Mouse (Mus musculus) heart, embryonic 13.5 days (tissue): ENCODE measurements around the gene Cxcr4. TPM values are rescaled to one million over a fixed set of nuclear protein-coding genes. Genes with fewer than 3 reads are reported as not detected.
"Not testable (repeated sequence)": the region's sequence is repeated elsewhere in the genome, so short reads cannot be mapped to it uniquely, and the experiment has no call there.

Source experiments
- ATAC-seq: fragments of 200-750 bp; cut with Nextera tagmentation; 2 replicates; pipeline ENCODE4 v1.8.0; 2017; ENCODE audit warnings: moderate TSS enrichment; ENCODE audit not compliant: insufficient number of reproducible peaks, low FRiP score, low TSS enrichment; ENCODE audit errors: extremely low read depth
- H3K27ac ChIP-seq: fragments of 300-500 bp; sonication (generic); replicated peaks from 2 replicates; pipeline ENCODE4 v1.5.1; 2015; ENCODE audit warnings: moderate library complexity, mild to moderate bottlenecking, inconsistent platforms
- H3K27me3 ChIP-seq: fragments of 300-500 bp; sonication (generic); replicated peaks from 2 replicates; pipeline ENCODE4 v1.6.1; 2015; ENCODE audit warnings: mild to moderate bottlenecking, inconsistent platforms
- H3K36me3 ChIP-seq: fragments of 300-500 bp; sonication (generic); 2 replicates; pipeline ENCODE4 v1.6.1; 2015; ENCODE audit warnings: mild to moderate bottlenecking, inconsistent platforms
- H3K4me1 ChIP-seq: fragments of 300-500 bp; sonication (generic); 2 replicates; pipeline ENCODE4 v1.6.1; 2015; ENCODE audit warnings: inconsistent platforms
- H3K4me2 ChIP-seq: fragments of 300-500 bp; sonication (generic); 2 replicates; pipeline ENCODE4 v1.6.1; 2015; ENCODE audit warnings: inconsistent platforms, mild to moderate bottlenecking, moderate library complexity
- H3K4me3 ChIP-seq: fragments of 300-500 bp; sonication (generic); 2 replicates; pipeline ENCODE4 v1.5.1; 2015; ENCODE audit warnings: moderate library complexity, mild to moderate bottlenecking, inconsistent platforms
- H3K9ac ChIP-seq: fragments of 300-500 bp; sonication (generic); 2 replicates; pipeline ENCODE4 v1.6.1; 2015; ENCODE audit warnings: inconsistent platforms, mild to moderate bottlenecking, moderate library complexity
- H3K9me3 ChIP-seq: fragments of 300-500 bp; sonication (generic); 2 replicates; pipeline ENCODE4 v1.6.1; 2016; ENCODE audit warnings: inconsistent platforms
- whole genome bisulfite sequencing: fragments of 180-500 bp; shearing (Covaris S2); methylation state at CpG from one replicate; pipeline ENCODE4 v1.1.7; 2015; ENCODE audit warnings: mixed read lengths; 5-methylcytosine and 5-hydroxymethylcytosine counted together
- polyA plus RNA-seq: library from polyadenylated mRNA; unstranded; fragments of >200 nt; fragmentation: Nextera tagmentation; extraction: Ambion mirVana; gene quantifications from 2 replicates; pipeline ENCODE4 v1.2.1, GENCODE M21; 2015

Cxcr4 gene
- polyA plus RNA-seq, 1 experiment from 2014 or later, result 1.3 TPM

- Histone ChIP-seq H3K9me3 (no peaks in the 10 kb centered on the region), H3K27ac (no peak overlapping the region), H3K27me3 (peaks cover 29% of the 10 kb centered on the region), H3K4me1 (no peaks in the 10 kb centered on the region), H3K4me3 (no peak overlapping the region), H3K4me2 (no peak overlapping the region), H3K36me3 (0 out of 2 replicates have a peak, but pooled peaks cover 3% of the 10 kb centered on the region), H3K9ac (no peak overlapping the region)
- ATAC-seq, result no peak
- WGBS, result 65% methylated on average over 8 of the region's 8 CpGs
Observed at GRCm38 (mm10) chr1:128586162-128586927, 5.7 kb downstream of the Cxcr4 start.

GRCm38 (mm10) chr1:128585396-128586161, 6.5 kb downstream of the Cxcr4 start:
- Histone ChIP-seq H3K4me2 (no peak overlapping the region), H3K9ac (no peak overlapping the region), H3K27ac (no peak overlapping the region), H3K9me3 (no peaks in the 10 kb centered on the region), H3K4me1 (no peaks in the 10 kb centered on the region), H3K27me3 (peaks cover 23% of the 10 kb centered on the region), H3K4me3 (no peak overlapping the region), H3K36me3 (0 out of 2 replicates have a peak, but pooled peaks cover 3% of the 10 kb centered on the region)
- 51% methylated on average over 3 of the region's 3 CpGs for WGBS
- ATAC-seq, result no peak

- ATAC-seq, H3K4me1 ChIP-seq, H3K4me2 ChIP-seq, H3K4me3 ChIP-seq, H3K27ac ChIP-seq, H3K9ac ChIP-seq, H3K36me3 ChIP-seq, H3K9me3 ChIP-seq: not testable (repeated sequence)
- WGBS, result 80% methylated on average over 1 of the region's 1 CpGs
- peaks cover 18% of the 10 kb centered on the region for H3K27me3 ChIP-seq
Observed at GRCm38 (mm10) chr1:128584716-128585115, 7.4 kb downstream of the Cxcr4 start.

DNA sequence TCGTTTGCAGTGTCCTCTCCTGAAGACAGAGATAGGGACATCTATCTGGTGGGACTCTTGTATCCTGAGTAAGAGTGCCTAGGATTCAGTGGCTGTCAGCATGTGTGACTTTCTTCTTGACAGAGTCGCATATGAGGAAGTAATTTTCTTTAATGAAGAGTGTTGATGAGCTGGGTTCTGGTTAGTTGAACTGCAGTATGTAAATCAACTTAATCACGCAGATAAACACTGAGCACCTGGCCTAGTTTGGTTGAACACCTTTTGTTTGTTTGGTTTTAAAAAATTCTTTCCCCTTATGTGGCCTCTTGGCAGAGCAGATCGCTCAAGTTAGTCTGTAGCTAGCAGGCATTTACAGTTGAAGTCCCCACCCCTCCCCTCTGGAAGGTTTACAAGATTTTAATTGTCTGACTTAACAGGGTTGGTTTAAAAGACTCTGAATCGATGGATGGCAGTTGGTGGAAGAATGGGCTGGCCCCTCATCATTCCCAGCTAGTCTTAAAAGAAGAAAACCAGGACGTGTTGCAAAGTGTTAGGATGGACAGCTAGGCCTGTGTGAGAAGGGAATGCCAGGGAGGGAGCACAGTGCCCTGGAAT, 8.7 kb downstream of the Cxcr4 start:
- Histone ChIP-seq H3K27me3 (0 out of 2 replicates have a peak, but pooled peaks cover 7% of the 10 kb centered on the region), H3K27ac (no peak overlapping the region), H3K4me1 (no peaks in the 10 kb centered on the region), H3K4me2 (no peak overlapping the region), H3K9me3 (no peaks in the 10 kb centered on the region), H3K36me3 (no peaks in the 10 kb centered on the region), H3K9ac (no peak overlapping the region), H3K4me3 (no peak overlapping the region)
- no peak for ATAC-seq
- 48% methylated on average over 6 of the region's 6 CpGs for WGBS

DNA sequence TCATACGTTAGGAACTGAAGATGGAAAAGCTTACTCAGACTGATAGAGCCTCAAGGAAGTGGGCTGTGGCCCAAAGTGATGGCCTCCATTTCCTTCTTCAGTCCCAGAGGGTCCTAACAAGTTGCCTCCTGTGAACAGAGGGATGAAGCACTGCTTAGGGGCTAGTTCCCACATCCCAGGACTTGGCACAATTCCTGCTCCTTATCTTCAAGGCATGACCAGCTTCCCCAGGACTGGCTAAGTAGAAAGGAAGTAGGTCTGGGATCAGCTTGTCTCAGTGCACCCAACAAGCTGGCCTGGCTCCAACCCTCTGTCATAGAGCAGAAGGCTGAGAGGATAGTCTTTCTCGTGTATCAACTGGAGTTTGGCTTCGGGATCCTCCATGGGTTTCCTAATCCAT, 11.8 kb downstream of the Cxcr4 start:
- Histone ChIP-seq H3K9me3 (no peaks in the 10 kb centered on the region), H3K27me3 (no peaks in the 10 kb centered on the region), H3K36me3 (no peaks in the 10 kb centered on the region), H3K27ac (no peak overlapping the region), H3K4me1 (no peaks in the 10 kb centered on the region), H3K4me3 (no peak overlapping the region), H3K9ac (no peak overlapping the region), H3K4me2 (no peak overlapping the region)
- 52% methylated on average over 3 of the region's 3 CpGs for WGBS
- ATAC-seq, result no peak

GRCm38 (mm10) chr1:128578454-128578853, 13.6 kb downstream of the Cxcr4 start:
- Histone ChIP-seq H3K4me2 (no peak overlapping the region), H3K36me3 (no peaks in the 10 kb centered on the region), H3K27me3 (no peaks in the 10 kb centered on the region), H3K27ac (no peak overlapping the region), H3K9me3 (no peaks in the 10 kb centered on the region), H3K4me1 (no peaks in the 10 kb centered on the region), H3K9ac (no peak overlapping the region), H3K4me3 (no peak overlapping the region)
- ATAC-seq, result no peak
- WGBS, result 63% methylated on average over 2 of the region's 2 CpGs

DNA sequence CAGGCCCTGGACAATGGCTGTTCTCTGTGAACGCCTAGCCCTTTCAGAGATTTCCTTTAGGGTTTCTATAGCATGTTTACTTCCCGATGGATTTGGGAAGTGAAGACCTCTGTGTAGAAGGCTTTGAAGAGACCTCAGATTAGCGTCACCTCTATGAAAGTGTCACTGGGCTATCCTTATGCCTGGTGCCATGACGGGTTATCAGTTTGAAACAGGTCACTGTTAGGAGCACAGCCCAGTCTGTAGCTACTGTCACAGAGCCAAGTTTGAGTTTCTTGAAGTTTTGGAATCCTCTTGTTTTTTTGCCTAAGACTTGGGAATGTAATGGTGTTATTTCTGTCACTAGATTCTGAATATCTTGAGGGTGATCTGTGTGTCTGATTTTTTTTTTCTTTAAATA, 17.0 kb downstream of the Cxcr4 start:
- Histone ChIP-seq H3K27me3 (0 out of 2 replicates have a peak, but pooled peaks cover 3% of the 10 kb centered on the region), H3K36me3 (no peaks in the 10 kb centered on the region), H3K4me3 (no peak overlapping the region), H3K9ac (no peak overlapping the region), H3K9me3 (no peaks in the 10 kb centered on the region), H3K27ac (no peak overlapping the region), H3K4me2 (no peak overlapping the region), H3K4me1 (0 out of 2 replicates have a peak, but pooled peaks cover 6% of the 10 kb centered on the region)
- ATAC-seq, result no peak
- 62% methylated on average over 4 of the region's 4 CpGs for WGBS

- no peak for ATAC-seq
Observed at GRCm38 (mm10) chr1:128571033-128571432, 21.1 kb downstream of the Cxcr4 start.

GRCm38 (mm10) chr1:128569992-128570648, 22.0 kb downstream of the Cxcr4 start:
- 77% methylated on average over 17 of the region's 17 CpGs for WGBS
- no peak overlapping the region for H3K27ac ChIP-seq
- no peaks in the 10 kb centered on the region for H3K36me3 ChIP-seq
- H3K9ac ChIP-seq, result no peak overlapping the region
- ATAC-seq, result no peak
- no peak overlapping the region for H3K4me2 ChIP-seq
- no peaks in the 10 kb centered on the region for H3K9me3 ChIP-seq
- 0 out of 2 replicates have a peak, but pooled peaks cover 6% of the 10 kb centered on the region for H3K4me1 ChIP-seq
- H3K4me3 ChIP-seq, result no peak overlapping the region
- H3K27me3 ChIP-seq, result peaks cover 3% of the 10 kb centered on the region; the same call in 1 of the 2 replicates

More at GRCm38 (mm10) chr1:128571033-128571432, 21.1 kb downstream of the Cxcr4 start:
- peaks cover 3% of the 10 kb centered on the region; the same call in 1 of the 2 replicates for H3K27me3 ChIP-seq
- H3K4me2 ChIP-seq, result no peak overlapping the region
- no peak overlapping the region for H3K9ac ChIP-seq
- WGBS, result 24% methylated on average over 3 of the region's 3 CpGs
- H3K9me3 ChIP-seq, result no peaks in the 10 kb centered on the region
- no peaks in the 10 kb centered on the region for H3K36me3 ChIP-seq
- no peak overlapping the region for H3K4me3 ChIP-seq
- H3K4me1 ChIP-seq, result 0 out of 2 replicates have a peak, but pooled peaks cover 6% of the 10 kb centered on the region
- no peak overlapping the region for H3K27ac ChIP-seq

GRCm38 (mm10) chr1:128567224-128568197, 24.6 kb downstream of the Cxcr4 start:
- 0 out of 2 replicates have a peak, but pooled peaks cover 6% of the 10 kb centered on the region for H3K4me1 ChIP-seq
- no peaks in the 10 kb centered on the region for H3K9me3 ChIP-seq
- H3K9ac ChIP-seq, result no peak overlapping the region
- 80% methylated on average over 12 of the region's 12 CpGs for WGBS
- H3K36me3 ChIP-seq, result no peaks in the 10 kb centered on the region
- ATAC-seq, result no peak
- peaks cover 8% of the 10 kb centered on the region for H3K27me3 ChIP-seq
- H3K4me2 ChIP-seq, result no peak overlapping the region
- H3K27ac ChIP-seq, result no peak overlapping the region
- H3K4me3 ChIP-seq, result no peak overlapping the region
